Mouse (Mus musculus): ENCODE measurements around the gene Rsl24d1. TPM values are rescaled to one million over a fixed set of nuclear protein-coding genes. Genes with fewer than 3 reads are reported as not detected.
"Not testable (repeated sequence)": the region's sequence is repeated elsewhere in the genome, so short reads cannot be mapped to it uniquely, and the experiment has no call there.

Gene Rsl24d1
- polyA plus RNA-seq, 1 experiment from 2014 or later, result 133 TPM

- H3K27ac ChIP-seq, result no peak overlapping the region
- peaks cover 54% of the 10 kb centered on the region for H3K27me3 ChIP-seq
- H3K36me3 ChIP-seq (replicated peaks), result no peaks in the 10 kb centered on the region
- WGBS, result 40% methylated on average over 5 of the region's 5 CpGs
- H3K4me3 ChIP-seq (replicated peaks), result peak overlapping the region; percentile 46
- 0 out of 2 replicates have a peak overlapping the region, but pooled peaks have one; percentile 56 for H3K9ac ChIP-seq
- no peaks in the 10 kb centered on the region for H3K9me3 ChIP-seq
- no peak for ATAC-seq (ENCODE audit: low FRiP score)
- peaks cover 10% of the 10 kb centered on the region; the same call in 1 of the 2 replicates for H3K4me1 ChIP-seq
- H3K4me2 ChIP-seq, result peak overlapping the region; percentile 84
Observed at GRCm38 (mm10) chr9:73103880-73104198, 9.4 kb upstream of the Rsl24d1 start.

DNA sequence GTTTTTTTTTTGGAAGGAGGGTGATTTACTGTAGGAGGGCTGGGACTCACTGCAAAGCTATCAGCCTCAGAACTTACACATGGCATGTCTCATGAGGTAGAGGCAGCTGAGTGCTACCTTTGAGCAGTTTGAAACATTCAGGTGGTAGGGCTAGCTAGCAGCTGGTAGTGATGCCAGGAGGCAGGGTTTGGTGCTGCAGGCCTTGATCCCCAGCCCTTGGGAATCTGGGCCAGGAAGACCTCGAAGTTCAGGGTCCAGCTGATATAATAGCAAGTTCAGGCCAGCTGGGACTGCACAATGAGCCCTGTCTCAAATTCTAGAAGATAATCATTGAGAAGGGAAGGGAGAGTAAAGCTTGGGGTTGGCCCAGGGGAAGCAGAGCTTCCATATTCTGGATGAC, 8.1 kb upstream of the Rsl24d1 start:
- H3K9me3 ChIP-seq, result no peaks in the 10 kb centered on the region

DNA sequence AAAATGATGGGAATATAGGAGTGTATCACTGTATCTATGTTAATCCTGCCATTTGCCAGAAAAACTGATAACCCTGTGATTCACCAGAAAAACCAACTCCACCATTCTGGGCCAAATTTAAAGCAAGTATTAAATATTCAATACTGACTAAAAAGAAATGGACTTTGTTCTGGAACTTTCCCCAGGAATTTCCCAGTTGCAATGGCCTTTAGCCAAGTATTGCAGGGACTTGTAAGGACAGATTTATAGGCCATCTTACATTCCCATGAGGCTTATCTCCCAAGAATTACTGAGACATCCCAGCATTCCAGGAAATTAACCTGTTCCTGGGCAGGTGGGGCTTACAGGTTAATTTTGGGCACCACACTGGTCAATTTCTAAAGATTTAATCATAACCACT, 7.5 kb upstream of the Rsl24d1 start:
- Histone ChIP-seq H3K4me2 (no peak overlapping the region), H3K27me3 (peaks cover 54% of the 10 kb centered on the region), H3K9me3 (no peaks in the 10 kb centered on the region), H3K4me3 (replicated peaks) (no peak overlapping the region), H3K27ac (no peak overlapping the region), H3K9ac (no peak overlapping the region), H3K36me3 (replicated peaks) (no peaks in the 10 kb centered on the region), H3K4me1 (peaks cover 10% of the 10 kb centered on the region; the same call in 1 of the 2 replicates)
- ATAC-seq (ENCODE audit: low FRiP score), result no peak

More for the DNA sequence above, 8.1 kb upstream of the Rsl24d1 start:
- 55% methylated on average over 1 of the region's 1 CpGs for WGBS
- peaks cover 10% of the 10 kb centered on the region; the same call in 1 of the 2 replicates for H3K4me1 ChIP-seq
- peaks cover 54% of the 10 kb centered on the region for H3K27me3 ChIP-seq
- no peak overlapping the region for H3K9ac ChIP-seq
- no peak for ATAC-seq (ENCODE audit: low FRiP score)
- no peak overlapping the region for H3K27ac ChIP-seq
- no peak overlapping the region for H3K4me3 ChIP-seq (replicated peaks)
- H3K36me3 ChIP-seq (replicated peaks), result no peaks in the 10 kb centered on the region
- H3K4me2 ChIP-seq, result no peak overlapping the region

DNA sequence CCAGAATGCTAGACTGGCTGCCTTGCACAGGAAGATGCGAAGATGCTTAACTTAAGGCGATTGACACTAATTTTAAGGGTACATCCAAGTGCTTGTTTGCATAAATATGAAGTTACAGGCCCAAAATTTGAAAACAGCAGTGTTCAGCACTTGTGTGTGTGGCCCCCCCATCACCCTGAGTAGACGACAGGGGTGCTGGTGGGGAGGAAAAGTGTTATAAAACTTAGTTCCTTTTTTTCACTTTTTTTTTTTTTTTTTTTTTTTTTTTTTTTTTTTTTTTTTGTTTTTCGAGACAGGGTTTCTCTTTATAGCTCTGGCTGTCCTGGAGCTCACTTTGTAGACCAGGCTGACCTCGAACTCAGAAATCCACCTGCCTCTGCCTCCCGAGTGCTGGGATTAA, 3.5 kb downstream of the Rsl24d1 start:
- H3K36me3 ChIP-seq (replicated peaks), result peaks cover 45% of the 10 kb centered on the region

GRCm38 (mm10) chr9:73118012-73118411, 4.8 kb downstream of the Rsl24d1 start:
- WGBS, result 91% methylated on average over 4 of the region's 4 CpGs
- no peaks in the 10 kb centered on the region for H3K27me3 ChIP-seq
- ATAC-seq (ENCODE audit: low FRiP score), result no peak
- no peak overlapping the region for H3K27ac ChIP-seq
- no peak overlapping the region for H3K4me2 ChIP-seq
- H3K9me3 ChIP-seq, result no peaks in the 10 kb centered on the region
- peaks cover 49% of the 10 kb centered on the region for H3K36me3 ChIP-seq (replicated peaks)
- H3K9ac ChIP-seq, result no peak overlapping the region
- H3K4me1 ChIP-seq, result peaks cover 7% of the 10 kb centered on the region
- H3K4me3 ChIP-seq (replicated peaks), result no peak overlapping the region

More for the DNA sequence above, 3.5 kb downstream of the Rsl24d1 start:
- 93% methylated on average over 5 of the region's 6 CpGs for WGBS
- H3K4me1 ChIP-seq; H3K4me3 ChIP-seq (replicated peaks); H3K27me3 ChIP-seq; H3K9ac ChIP-seq; ATAC-seq (ENCODE audit: low FRiP score); H3K9me3 ChIP-seq; H3K27ac ChIP-seq; H3K4me2 ChIP-seq: not testable (repeated sequence)

GRCm38 (mm10) chr9:73121735-73122134, 8.5 kb downstream of the Rsl24d1 start:
- ATAC-seq (ENCODE audit: low FRiP score), result 0 out of 2 replicates have a peak, but pooled peaks have one; percentile 23
- H3K9me3 ChIP-seq, result no peaks in the 10 kb centered on the region
- H3K36me3 ChIP-seq (replicated peaks), result peaks cover 73% of the 10 kb centered on the region
- H3K27ac ChIP-seq, result no peak overlapping the region
- 77% methylated on average over 8 of the region's 8 CpGs for WGBS
- no peak overlapping the region for H3K4me2 ChIP-seq
- H3K4me3 ChIP-seq (replicated peaks), result no peak overlapping the region
- H3K27me3 ChIP-seq, result no peaks in the 10 kb centered on the region
- no peak overlapping the region for H3K9ac ChIP-seq
- no peaks in the 10 kb centered on the region for H3K4me1 ChIP-seq

- Histone ChIP-seq H3K4me1 (no peaks in the 10 kb centered on the region; the same call in 1 of the 2 replicates), H3K4me3 (replicated peaks) (no peak overlapping the region), H3K9ac (no peak overlapping the region), H3K4me2 (no peak overlapping the region), H3K36me3 (replicated peaks) (peaks cover 79% of the 10 kb centered on the region), H3K27ac (no peak overlapping the region), H3K9me3 (no peaks in the 10 kb centered on the region), H3K27me3 (no peaks in the 10 kb centered on the region)
- 98% methylated on average over 8 of the region's 8 CpGs for WGBS
- ATAC-seq (ENCODE audit: low FRiP score), result no peak
Observed at GRCm38 (mm10) chr9:73125043-73125570, 11.9 kb downstream of the Rsl24d1 start.

DNA sequence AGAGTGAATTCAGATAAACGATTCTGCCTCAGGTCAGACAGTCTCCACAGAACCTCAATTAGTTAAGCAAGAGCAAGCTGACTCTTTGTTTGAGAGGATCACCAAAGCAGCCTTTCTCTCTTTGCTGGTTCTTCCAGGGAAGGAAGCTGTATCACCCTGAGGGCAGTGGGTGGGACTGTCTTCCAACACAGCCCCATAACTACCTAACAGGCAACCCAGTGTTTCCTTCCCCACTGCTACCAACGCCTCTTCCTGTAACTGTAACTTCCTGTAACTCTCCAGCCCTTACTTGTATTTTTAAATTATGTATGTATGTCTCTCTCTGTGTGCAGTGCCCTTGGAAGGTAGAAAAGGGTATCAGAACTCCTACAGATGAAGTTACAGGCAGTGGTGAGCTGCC, 14.2 kb downstream of the Rsl24d1 start:
- Histone ChIP-seq H3K9ac (no peak overlapping the region), H3K9me3 (no peaks in the 10 kb centered on the region), H3K27ac (no peak overlapping the region), H3K4me1 (no peaks in the 10 kb centered on the region; the same call in 1 of the 2 replicates), H3K4me2 (no peak overlapping the region), H3K27me3 (no peaks in the 10 kb centered on the region), H3K4me3 (replicated peaks) (no peak overlapping the region), H3K36me3 (replicated peaks) (peaks cover 59% of the 10 kb centered on the region)
- ATAC-seq (ENCODE audit: low FRiP score), result no peak
- WGBS, result 86% methylated on average over 2 of the region's 2 CpGs

- Histone ChIP-seq H3K4me1 (no peaks in the 10 kb centered on the region; the same call in 1 of the 2 replicates), H3K27ac (no peak overlapping the region), H3K27me3 (no peaks in the 10 kb centered on the region), H3K9me3 (no peaks in the 10 kb centered on the region), H3K4me3 (replicated peaks) (no peak overlapping the region), H3K36me3 (replicated peaks) (peaks cover 43% of the 10 kb centered on the region), H3K9ac (no peak overlapping the region), H3K4me2 (no peak overlapping the region)
- ATAC-seq (ENCODE audit: low FRiP score), result no peak
- 81% methylated on average over 8 of the region's 8 CpGs for WGBS
Observed at GRCm38 (mm10) chr9:73129875-73130274, 16.6 kb downstream of the Rsl24d1 start.

DNA sequence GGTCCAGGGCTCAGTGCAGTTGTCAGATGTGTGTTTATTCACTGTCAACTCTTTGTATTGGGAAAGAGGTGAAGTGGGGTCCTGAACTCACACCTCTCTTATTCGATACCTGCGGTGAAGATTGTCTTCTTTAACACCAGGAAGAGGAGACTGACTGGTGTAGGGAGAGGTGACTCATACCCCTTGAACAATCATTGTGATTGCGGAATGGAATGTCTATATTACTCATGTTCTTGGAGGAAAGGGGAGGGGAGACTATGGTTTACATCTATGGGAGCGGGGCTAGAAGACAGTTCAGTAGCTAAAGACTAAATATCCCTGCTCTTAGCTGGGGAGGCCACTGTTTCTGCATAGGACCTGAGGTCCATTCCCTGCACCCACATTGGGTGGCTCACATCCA, 17.3 kb downstream of the Rsl24d1 start:
- 92% methylated on average over 4 of the region's 4 CpGs for WGBS
- ATAC-seq (ENCODE audit: low FRiP score), result no peak
- Histone ChIP-seq H3K9me3 (no peaks in the 10 kb centered on the region), H3K27ac (no peak overlapping the region), H3K36me3 (replicated peaks) (peaks cover 36% of the 10 kb centered on the region), H3K4me3 (replicated peaks) (no peak overlapping the region), H3K27me3 (no peaks in the 10 kb centered on the region), H3K9ac (no peak overlapping the region), H3K4me1 (no peaks in the 10 kb centered on the region; the same call in 1 of the 2 replicates), H3K4me2 (no peak overlapping the region)

- Histone ChIP-seq H3K4me3 (replicated peaks) (no peak overlapping the region), H3K4me1 (no peaks in the 10 kb centered on the region), H3K9ac (no peak overlapping the region), H3K36me3 (replicated peaks) (no peaks in the 10 kb centered on the region), H3K27me3 (0 out of 2 replicates have a peak, but pooled peaks cover 5% of the 10 kb centered on the region), H3K27ac (no peak overlapping the region), H3K4me2 (no peak overlapping the region), H3K9me3 (no peaks in the 10 kb centered on the region)
- no peak for ATAC-seq (ENCODE audit: low FRiP score)
- 81% methylated on average over 11 of the region's 11 CpGs for WGBS
Observed at GRCm38 (mm10) chr9:73137341-73137886, 24.2 kb downstream of the Rsl24d1 start.

DNA sequence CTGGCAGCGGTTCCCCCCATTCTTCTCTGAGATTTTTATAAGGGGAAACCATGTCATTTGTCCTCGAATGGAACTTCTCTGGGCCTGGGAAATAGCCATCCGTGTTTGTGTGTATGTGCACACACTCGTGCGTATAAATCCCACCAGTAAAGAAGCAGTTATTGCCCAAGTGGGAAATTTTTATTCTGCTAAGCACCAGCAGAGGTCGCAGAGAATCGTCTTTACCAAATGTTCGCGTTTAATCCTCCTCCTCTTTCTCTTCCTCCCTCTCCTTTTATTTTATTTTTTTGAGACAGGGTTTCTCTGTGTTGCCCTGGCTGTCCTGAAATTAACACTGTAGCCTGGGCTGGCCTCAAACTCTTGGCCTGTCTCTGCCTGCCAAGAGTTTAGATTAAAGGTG, 41.1 kb downstream of the Rsl24d1 start:
- Histone ChIP-seq H3K4me3 (replicated peaks) (no peak overlapping the region), H3K9me3 (no peaks in the 10 kb centered on the region), H3K36me3 (replicated peaks) (no peaks in the 10 kb centered on the region), H3K27me3 (no peaks in the 10 kb centered on the region), H3K9ac (no peak overlapping the region), H3K4me2 (no peak overlapping the region), H3K4me1 (no peaks in the 10 kb centered on the region), H3K27ac (no peak overlapping the region)
- ATAC-seq (ENCODE audit: low FRiP score), result no peak
- 61% methylated on average over 9 of the region's 9 CpGs for WGBS

DNA sequence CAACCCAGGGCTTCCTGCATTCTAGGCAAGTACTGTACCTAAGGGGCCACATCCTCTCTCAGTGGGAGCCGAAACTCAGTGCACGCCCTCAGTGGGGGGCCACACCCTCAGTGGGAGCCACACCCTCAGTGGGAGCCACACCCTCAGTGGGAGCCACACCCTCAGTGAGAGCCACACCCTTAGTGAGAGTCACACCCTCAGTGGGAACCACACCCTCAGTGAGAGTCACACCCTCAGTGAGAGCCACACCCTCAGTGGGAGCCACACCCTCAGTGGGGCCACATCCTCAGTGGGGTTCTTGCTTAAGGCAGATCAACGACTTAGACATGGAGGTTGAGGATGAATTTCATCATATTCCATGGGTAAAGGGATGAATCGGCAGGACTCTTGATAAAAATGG, 44.7 kb downstream of the Rsl24d1 start:
- no peaks in the 10 kb centered on the region for H3K27me3 ChIP-seq
- ATAC-seq (ENCODE audit: low FRiP score), result no peak
- no peaks in the 10 kb centered on the region for H3K36me3 ChIP-seq (replicated peaks)
- WGBS, result 84% methylated on average over 4 of the region's 4 CpGs
- H3K4me3 ChIP-seq (replicated peaks), result no peak overlapping the region
- no peak overlapping the region for H3K27ac ChIP-seq
- no peak overlapping the region for H3K9ac ChIP-seq
- H3K9me3 ChIP-seq, result no peaks in the 10 kb centered on the region
- H3K4me2 ChIP-seq, result no peak overlapping the region
- H3K4me1 ChIP-seq, result no peaks in the 10 kb centered on the region

Data from forebrain, embryonic 12.5 days (tissue).